Mouse (Mus musculus): ENCODE results near the gene Plxna1. TPM values are rescaled to one million over a fixed set of nuclear protein-coding genes. Genes with fewer than 3 reads are reported as not detected.
A peak's percentile ranks its signal among the peaks of the same experiment; 100 is the strongest.

Gene Plxna1
- polyA plus RNA-seq, 1 experiment, result 27.1 TPM

DNA sequence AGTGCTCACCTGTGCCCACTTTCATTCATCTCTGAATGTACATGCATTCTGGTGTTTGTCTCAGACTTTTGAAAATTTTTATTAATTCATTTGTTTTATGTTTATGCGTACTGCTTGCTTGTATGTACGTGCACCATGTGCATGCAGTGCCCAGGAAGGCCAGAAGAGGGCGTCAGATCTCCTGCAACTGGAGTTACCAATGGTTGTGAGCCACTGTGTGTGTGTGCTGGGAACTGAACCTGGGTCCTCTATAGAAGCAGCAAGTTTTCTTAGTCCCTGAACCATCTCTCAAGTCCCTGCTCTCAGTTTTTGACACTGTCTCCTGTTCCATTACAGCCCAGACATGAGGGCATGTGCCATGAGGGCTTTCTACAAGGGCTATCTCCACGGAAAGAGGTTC is 79.3 kb downstream of the Plxna1 start:
- H3K27me3 ChIP-seq (ENCODE audit: control insufficient read depth, insufficient read depth, low read length), result no peaks in the 10 kb centered on the region
- no peaks in the 10 kb centered on the region for H3K36me3 ChIP-seq (ENCODE audit: control insufficient read depth, insufficient read depth, low read length)
- H3K4me3 ChIP-seq (ENCODE audit: control insufficient read depth, low read depth, low read length), result no peak overlapping the region
- TF ChIP-seq POLR2A (IDR thresholded peaks at IDR 0.05; ENCODE audit: control insufficient read depth, low read depth, low read length) (no peak), CTCF (IDR thresholded peaks at IDR 0.05; ENCODE audit: control insufficient read depth, insufficient read depth, insufficient replicate concordance, low read depth, low read length) (peak; percentile 64; the same call in 1 of the 2 replicates)
- no peak overlapping the region for H3K27ac ChIP-seq (ENCODE audit: control insufficient read depth, insufficient read depth, low read depth, low read length)
- no peaks in the 10 kb centered on the region; the same call in 1 of the 2 replicates for H3K4me1 ChIP-seq (ENCODE audit: control insufficient read depth, insufficient read depth, low read length)

- H3K36me3 ChIP-seq (ENCODE audit: control insufficient read depth, insufficient read depth, low read length), result no peaks in the 10 kb centered on the region
- TF ChIP-seq CTCF (IDR thresholded peaks at IDR 0.05; ENCODE audit: control insufficient read depth, insufficient read depth, insufficient replicate concordance, low read depth, low read length), result no peak
- no peak for TF ChIP-seq POLR2A (IDR thresholded peaks at IDR 0.05; ENCODE audit: control insufficient read depth, low read depth, low read length)
- H3K4me3 ChIP-seq (ENCODE audit: control insufficient read depth, low read depth, low read length), result no peak overlapping the region
- no peak overlapping the region for H3K27ac ChIP-seq (ENCODE audit: control insufficient read depth, insufficient read depth, low read depth, low read length)
- no peaks in the 10 kb centered on the region for H3K27me3 ChIP-seq (ENCODE audit: control insufficient read depth, insufficient read depth, low read length)
- H3K4me1 ChIP-seq (ENCODE audit: control insufficient read depth, insufficient read depth, low read length), result no peaks in the 10 kb centered on the region; the same call in 1 of the 2 replicates
Measured at GRCm38 (mm10) chr6:89282626-89283025, 79.8 kb downstream of the Plxna1 start.

DNA sequence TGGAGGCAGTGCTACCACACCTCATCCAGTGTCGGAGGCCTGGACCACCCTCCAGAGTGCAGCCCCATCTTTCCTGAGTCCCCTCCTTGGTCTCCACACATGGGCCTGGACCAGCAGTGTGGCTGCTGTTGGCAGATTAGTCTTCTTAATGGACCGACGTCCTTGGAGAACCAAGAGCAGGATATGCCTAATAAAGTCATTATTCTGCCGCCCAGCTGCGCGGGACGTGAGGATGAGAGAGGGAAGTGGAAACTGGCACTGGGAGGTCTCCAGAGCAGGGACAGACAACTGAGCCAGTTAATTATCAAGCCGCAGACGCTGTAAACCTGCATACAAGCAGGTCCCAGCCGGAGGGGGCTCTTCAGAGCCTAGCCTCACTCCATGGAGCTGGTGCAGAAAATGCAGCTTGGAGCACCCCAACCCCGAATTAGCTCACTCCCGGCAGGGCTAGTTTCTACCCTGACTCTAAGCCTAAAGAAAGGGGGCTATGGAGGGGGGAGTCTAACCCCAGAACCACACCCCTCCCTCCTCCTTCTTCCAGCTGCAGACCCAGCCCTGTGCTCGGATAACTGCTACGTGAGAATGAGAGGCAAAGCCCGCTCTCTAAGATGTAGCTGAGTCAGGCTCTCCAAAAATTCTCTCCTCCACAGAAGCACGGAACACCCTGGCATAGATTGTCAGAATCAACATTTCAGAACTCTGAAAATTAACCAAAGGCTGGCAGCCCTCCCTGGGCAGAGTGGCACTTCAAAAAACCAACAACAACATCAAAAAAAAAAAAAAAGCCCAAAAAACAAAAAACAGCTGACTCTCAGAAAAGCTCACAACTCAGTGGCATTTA is 80.7 kb downstream of the Plxna1 start:
- Histone ChIP-seq H3K36me3 (ENCODE audit: control insufficient read depth, insufficient read depth, low read length) (no peaks in the 10 kb centered on the region), H3K4me1 (ENCODE audit: control insufficient read depth, insufficient read depth, low read length) (no peaks in the 10 kb centered on the region; the same call in 1 of the 2 replicates), H3K27ac (ENCODE audit: control insufficient read depth, insufficient read depth, low read depth, low read length) (no peak overlapping the region), H3K4me3 (ENCODE audit: control insufficient read depth, low read depth, low read length) (no peak overlapping the region), H3K27me3 (ENCODE audit: control insufficient read depth, insufficient read depth, low read length) (no peaks in the 10 kb centered on the region)
- TF ChIP-seq CTCF (IDR thresholded peaks at IDR 0.05; ENCODE audit: control insufficient read depth, insufficient read depth, insufficient replicate concordance, low read depth, low read length) (no peak), POLR2A (IDR thresholded peaks at IDR 0.05; ENCODE audit: control insufficient read depth, low read depth, low read length) (no peak)

GRCm38 (mm10) chr6:89280555-89280954 is 81.9 kb downstream of the Plxna1 start:
- TF ChIP-seq POLR2A (IDR thresholded peaks at IDR 0.05; ENCODE audit: control insufficient read depth, low read depth, low read length) (no peak), CTCF (IDR thresholded peaks at IDR 0.05; ENCODE audit: control insufficient read depth, insufficient read depth, insufficient replicate concordance, low read depth, low read length) (no peak)
- H3K27me3 ChIP-seq (ENCODE audit: control insufficient read depth, insufficient read depth, low read length), result no peaks in the 10 kb centered on the region
- H3K27ac ChIP-seq (ENCODE audit: control insufficient read depth, insufficient read depth, low read depth, low read length), result no peak overlapping the region
- no peaks in the 10 kb centered on the region; the same call in 1 of the 2 replicates for H3K4me1 ChIP-seq (ENCODE audit: control insufficient read depth, insufficient read depth, low read length)
- H3K4me3 ChIP-seq (ENCODE audit: control insufficient read depth, low read depth, low read length), result no peak overlapping the region
- no peaks in the 10 kb centered on the region for H3K36me3 ChIP-seq (ENCODE audit: control insufficient read depth, insufficient read depth, low read length)

GRCm38 (mm10) chr6:89271731-89272475 is 90.5 kb downstream of the Plxna1 start:
- no peak for TF ChIP-seq POLR2A (IDR thresholded peaks at IDR 0.05; ENCODE audit: control insufficient read depth, low read depth, low read length)
- TF ChIP-seq CTCF (IDR thresholded peaks at IDR 0.05; ENCODE audit: control insufficient read depth, insufficient read depth, insufficient replicate concordance, low read depth, low read length), result no peak
- no peak overlapping the region for H3K4me3 ChIP-seq (ENCODE audit: control insufficient read depth, low read depth, low read length)
- no peaks in the 10 kb centered on the region for H3K4me1 ChIP-seq (ENCODE audit: control insufficient read depth, insufficient read depth, low read length)
- no peaks in the 10 kb centered on the region for H3K27me3 ChIP-seq (ENCODE audit: control insufficient read depth, insufficient read depth, low read length)
- H3K36me3 ChIP-seq (ENCODE audit: control insufficient read depth, insufficient read depth, low read length), result no peaks in the 10 kb centered on the region
- no peak overlapping the region for H3K27ac ChIP-seq (ENCODE audit: control insufficient read depth, insufficient read depth, low read depth, low read length)

GRCm38 (mm10) chr6:89267181-89267580 is 95.2 kb downstream of the Plxna1 start:
- Histone ChIP-seq H3K36me3 (ENCODE audit: control insufficient read depth, insufficient read depth, low read length) (no peaks in the 10 kb centered on the region), H3K27ac (ENCODE audit: control insufficient read depth, insufficient read depth, low read depth, low read length) (no peak overlapping the region), H3K27me3 (ENCODE audit: control insufficient read depth, insufficient read depth, low read length) (no peaks in the 10 kb centered on the region), H3K4me1 (ENCODE audit: control insufficient read depth, insufficient read depth, low read length) (no peaks in the 10 kb centered on the region), H3K4me3 (ENCODE audit: control insufficient read depth, low read depth, low read length) (no peak overlapping the region)
- no peak for TF ChIP-seq CTCF (IDR thresholded peaks at IDR 0.05; ENCODE audit: control insufficient read depth, insufficient read depth, insufficient replicate concordance, low read depth, low read length)
- no peak for TF ChIP-seq POLR2A (IDR thresholded peaks at IDR 0.05; ENCODE audit: control insufficient read depth, low read depth, low read length)

Other genes with a start within 250 kb of the Plxna1 start
- gene Chchd6, start 233.0 kb upstream of the Plxna1 start, polyA plus RNA-seq (2012; rRNA removed), result 677 and 783 TPM in 2 replicates